Mouse (Mus musculus) kidney, postnatal 10 days (tissue): ENCODE results near the gene Plod1.

Experiments
- DNase-seq: peaks from one replicate; pipeline ENCODE4 v3.0.0; 2021; ENCODE audit warnings: mixed read lengths

The Plod1 gene

DNA sequence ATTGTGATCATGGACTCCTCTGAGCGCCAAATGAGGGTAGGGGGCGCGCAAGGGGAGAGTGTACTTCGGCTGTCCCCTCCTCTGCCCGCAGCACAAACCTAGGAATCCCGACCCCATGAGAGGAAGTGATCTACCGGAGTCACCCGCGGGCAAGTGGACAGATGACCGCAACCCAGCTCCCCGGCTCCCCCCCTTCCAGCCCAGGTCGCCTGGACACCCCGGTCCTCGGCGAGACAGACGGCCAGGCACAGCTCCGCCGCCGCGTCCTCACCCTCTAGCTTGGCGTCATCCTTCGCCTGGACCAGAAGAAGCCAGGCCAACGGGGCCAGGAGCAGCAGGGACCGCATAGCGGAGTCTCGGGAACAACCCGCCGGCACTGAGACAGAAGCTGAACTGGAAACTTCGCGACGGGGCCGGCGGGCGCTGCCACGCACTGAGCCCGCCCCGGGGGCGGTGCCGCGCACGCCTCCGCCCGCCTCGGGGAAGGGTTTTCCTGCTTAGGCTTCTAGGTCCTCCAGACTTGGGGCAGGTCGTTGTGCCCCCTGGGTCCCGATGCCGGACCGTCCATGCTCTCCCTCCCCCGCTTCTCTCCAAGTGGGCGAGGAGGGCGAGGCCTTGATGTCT lies at the start of gene Plod1:
Gene Plod1, minus strand, starts transcription at position 437 of the 624 bp plus-strand sequence.
- peak; percentile 92 for DNase-seq

DNA sequence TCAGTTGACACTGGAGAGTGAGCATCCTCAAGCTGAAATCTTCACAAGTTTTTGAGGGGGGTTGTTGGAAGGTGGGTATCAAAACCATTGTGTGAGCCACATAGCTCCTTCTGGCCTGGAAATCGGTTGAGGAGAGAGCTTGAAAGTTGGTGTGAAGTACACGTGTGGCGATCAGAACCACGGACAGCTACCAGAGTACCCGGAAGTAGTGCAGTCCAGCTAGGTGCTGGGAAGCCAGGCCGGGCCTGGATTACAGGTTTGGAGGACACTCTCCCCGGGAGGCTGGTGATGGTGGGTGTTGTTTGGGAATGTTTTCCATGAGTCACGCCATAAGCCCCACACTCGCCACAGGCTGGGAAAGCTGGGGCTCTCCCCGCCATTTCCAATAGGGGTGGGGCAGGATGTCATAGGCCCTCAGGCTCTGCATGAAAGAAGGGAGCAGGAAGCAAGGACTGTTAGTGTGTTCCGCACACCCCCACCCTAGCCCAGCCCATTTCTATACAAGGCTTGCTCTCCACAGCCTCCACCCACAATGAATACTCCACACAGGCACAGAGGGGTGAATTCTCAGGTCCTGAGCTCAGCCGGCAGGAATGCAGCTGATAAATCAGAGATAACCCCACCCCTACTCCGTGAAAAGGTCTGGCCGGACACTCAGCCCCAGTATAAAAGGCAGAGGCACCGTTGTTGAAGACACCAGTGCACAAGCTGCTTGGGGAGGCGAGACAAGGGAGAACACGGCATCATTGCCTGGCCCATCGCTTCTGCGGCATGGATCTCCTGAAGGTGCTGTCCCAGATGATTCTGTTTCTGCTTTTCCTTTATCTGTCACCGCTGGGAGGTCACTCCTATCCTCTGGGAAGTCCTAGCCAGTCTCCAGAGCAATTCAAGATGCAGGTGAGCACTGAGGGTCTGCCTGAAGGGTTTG lies 48.9 kb upstream of the Plod1 start, which contains the start of gene Nppb:
Gene Nppb, plus strand, starts transcription at position 584 of the 928 bp plus-strand sequence.
- DNase-seq = peak; percentile 82

DNA sequence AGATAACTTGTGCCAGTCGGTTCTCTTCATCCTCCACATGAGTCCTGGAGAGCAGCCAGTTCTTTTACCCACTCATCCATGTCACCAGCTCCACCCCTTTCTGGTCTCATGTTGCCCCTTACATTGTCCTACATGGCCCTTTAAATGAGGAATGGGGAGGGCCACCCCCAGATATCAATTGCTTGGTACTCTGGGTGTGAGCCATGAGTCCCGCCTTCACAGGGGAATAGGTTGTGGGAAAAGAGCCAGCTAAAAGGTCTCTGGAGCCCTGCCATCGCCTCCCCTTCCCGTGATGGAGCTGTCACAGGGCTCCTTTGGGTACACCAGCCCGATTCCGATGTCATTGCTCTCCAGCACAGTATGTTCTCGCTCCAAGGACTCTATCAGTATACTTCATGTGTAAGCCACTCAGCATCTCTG lies 42.9 kb upstream of the Plod1 start:
- DNase-seq = no peak

DNA sequence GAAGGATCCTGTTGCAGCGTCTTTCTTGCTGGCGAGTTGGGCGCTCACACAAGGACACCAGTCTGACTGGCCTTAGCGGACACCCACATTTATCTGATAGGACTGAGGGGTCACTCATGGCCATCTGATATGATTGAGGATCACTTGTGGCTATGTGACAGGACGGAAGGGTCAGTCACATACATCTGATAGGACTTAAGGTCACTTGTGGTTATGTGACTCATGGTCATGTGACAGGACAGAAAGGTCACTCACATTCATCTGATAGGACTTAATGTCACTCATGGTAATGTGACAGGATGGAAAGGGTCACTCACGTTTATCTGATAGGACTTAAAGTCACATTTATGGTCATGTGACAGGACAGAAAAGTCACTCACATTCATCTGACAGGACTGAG lies 41.8 kb upstream of the Plod1 start:
- no peak for DNase-seq

DNA sequence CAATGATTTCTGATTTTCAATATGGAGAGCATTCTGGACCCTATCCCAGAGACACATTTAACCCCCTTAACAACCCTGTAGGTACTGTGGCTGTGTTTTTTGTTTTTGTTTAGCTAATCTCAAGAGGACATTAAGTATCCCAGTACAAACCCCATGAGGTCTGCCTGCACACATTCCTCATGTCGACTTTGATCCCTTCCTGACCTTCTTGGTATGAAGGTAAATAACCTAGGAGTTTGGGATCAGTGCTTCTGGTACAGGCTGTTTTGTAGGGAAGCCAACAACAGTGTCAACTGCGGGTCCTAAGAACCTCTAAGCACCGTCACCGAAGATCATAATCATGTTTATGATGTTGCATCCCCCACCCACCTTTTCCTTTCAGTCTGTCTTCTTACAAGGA lies 41.2 kb upstream of the Plod1 start:
- no peak for DNase-seq

DNA sequence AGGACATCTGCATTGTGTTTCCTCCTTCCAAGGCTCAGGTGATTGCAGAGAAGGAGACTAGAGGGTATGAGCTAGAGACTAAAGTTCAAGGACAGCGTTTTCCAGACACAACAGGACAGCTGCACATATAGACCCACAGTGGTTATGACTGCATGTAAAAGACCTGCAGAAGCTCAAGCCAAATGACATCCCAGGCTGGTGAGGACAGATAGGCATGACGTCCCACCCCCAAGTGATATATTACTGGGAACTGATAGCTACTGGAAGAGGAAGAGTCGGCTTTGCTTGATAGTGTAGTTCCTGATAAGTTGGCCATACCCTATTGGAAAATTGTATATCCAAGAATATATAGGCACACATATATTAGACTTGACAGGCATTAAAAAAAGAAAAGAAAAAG lies 39.7 kb upstream of the Plod1 start:
- no peak for DNase-seq

DNA sequence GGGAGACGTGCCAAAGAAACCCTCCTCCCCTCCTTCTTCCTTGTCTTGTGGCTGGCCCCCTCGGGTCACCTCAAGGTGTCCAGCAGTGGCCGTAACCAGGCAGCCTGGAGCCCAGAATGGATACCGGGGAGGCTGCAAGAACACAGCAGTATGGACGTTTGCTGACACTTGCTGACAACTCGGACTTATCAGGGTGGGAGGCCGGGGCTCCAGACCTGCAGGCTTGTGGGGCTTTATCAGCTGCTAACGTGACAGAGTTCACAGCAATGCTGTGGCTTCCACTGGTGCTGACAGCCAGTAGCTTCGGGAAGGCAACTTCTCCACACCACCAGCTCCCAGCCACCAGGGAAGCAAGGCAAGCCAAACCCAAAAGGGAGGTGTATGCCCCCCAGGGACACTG lies 32.8 kb upstream of the Plod1 start:
- no peak for DNase-seq

DNA sequence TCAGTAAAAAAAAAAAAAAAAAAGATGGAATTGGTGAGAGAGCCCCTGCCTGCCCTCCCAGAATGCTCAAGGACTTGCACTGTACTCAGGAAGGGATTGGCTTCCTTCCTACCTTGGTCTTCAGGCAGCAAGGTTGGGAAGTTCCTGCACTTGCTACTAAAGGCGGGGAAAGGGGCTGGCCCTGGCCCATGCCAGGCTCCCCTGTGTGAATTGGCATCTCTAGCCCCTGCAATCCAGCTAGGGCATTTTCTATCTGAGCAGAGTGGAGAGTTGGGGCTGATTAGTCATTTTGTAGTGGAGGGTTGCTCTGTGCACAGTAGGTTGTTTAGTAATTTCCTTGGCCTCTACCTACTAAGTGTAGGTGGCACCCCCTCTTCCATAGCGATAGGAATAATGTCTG lies 32.2 kb upstream of the Plod1 start:
- DNase-seq = no peak

DNA sequence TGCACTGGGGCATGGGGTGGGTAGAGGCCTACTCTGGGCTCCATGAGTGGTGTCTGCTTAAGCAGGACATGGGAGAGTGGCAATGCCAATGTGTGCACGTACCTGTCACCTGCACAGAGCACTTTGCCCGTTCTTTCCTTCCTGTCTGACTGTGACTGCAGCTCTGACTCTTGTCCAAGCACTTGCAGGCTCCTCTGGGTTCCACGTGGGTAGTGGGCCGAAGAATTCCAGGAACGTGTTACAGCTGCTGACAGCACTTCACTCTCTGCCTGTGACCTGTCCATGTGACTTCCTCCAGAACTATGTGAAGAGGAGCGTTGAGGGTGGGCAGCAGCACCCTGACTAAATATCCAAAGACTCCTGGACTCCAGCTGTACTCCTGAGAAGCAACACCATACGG lies 29.1 kb upstream of the Plod1 start:
- peak; percentile 52 for DNase-seq

DNA sequence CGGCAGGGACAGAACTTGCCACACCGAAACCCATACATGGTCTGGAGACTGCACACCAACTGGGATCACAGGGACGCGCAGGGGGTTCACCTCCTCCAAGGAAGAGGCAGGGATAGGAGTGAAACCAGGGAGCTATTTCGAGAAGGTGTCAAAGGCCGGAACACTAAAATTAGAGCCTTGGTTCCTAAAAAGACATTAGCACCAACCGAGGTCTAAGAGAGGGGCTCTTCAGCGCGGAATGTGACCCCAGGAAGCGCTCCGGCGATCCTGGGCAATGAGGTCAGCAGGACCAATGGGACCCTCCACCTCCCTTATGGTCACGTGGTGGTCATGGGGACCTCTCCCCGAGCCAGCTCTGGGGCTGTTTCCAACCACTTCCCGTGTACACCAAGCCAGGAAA lies 27.1 kb upstream of the Plod1 start:
- DNase-seq = no peak

DNA sequence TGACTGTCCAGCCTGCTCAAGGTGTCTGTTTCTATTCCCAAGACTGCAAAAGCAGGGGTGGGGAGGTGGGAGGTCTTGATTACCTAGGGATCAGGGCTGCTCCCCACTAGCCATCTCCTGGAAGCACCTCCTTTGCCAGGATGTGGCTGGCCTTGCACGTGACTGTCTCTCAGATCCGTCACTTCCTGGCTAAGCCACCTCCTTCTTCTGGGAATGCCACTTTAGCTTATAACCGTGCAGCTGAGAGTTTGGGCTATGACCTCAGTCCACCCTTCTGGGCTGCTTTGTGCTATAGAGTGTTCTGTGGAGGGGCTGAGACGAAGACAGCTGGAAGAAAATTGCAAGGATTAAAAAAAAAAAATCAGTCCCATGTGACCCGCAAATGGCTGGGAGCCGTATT lies 26.2 kb upstream of the Plod1 start:
- no peak for DNase-seq

DNA sequence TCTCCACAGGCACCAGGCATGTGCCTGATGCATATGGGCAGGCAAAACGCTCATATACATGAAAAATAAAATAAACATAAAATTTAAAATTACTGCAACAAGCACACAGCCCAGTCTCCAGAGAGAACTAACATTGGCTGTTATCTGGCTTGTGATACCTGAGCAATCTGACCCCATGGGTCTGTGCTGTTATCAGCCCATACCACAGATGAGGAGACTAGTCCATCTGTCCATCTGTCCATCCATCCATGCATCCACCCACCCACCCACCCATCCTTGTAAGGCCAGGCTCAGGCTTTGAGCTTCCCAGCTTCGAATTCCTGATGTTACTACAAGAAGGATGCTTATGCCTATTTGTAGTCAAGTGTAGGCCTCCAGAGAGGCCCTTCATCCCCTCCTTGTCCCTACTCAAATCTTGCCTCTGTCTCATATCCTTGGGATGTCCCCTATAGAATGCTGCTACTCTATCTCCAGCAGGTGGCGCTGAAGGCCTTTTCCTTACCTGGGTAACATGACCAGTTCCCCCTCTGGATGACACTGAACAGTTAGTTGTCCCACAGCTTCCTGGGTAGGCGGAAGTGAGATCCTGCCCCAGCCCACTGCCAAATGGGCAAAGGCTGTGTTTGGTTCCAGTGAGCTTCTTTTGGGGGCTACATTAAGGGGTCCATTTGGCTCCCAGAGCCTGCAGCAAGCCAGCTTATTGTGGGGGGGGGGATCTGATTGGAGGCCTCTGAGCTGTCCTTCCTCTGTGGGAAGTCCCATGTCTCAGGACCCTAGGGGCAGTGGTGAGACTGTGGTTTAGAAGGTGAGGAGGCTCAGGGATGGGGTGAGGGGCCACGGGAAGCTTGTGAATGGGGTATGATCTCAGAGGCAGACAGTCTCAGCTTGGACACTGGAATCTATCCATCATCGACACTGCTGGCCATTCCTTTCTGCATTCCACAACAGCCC lies 23.6 kb upstream of the Plod1 start:
- DNase-seq = peak; percentile 84

DNA sequence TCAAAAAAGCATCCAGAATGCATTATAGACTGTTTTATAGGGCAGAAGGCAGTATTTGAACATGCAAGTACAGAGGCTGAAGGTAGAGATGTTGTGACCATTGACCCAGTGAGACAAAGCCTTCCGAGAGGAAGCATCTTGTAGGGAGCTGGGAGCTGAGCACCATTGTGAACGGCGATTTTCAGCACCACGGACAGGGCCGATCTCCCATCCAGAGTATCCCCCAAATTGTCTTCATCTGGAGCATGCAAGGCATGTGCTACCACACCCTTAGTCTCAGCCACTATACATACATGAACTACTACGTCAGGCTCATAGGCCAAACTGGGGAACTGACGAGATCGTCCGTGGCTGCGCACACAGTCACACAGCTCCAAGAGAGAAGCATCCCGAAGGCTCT lies 20.6 kb upstream of the Plod1 start:
- DNase-seq = peak; percentile 63

DNA sequence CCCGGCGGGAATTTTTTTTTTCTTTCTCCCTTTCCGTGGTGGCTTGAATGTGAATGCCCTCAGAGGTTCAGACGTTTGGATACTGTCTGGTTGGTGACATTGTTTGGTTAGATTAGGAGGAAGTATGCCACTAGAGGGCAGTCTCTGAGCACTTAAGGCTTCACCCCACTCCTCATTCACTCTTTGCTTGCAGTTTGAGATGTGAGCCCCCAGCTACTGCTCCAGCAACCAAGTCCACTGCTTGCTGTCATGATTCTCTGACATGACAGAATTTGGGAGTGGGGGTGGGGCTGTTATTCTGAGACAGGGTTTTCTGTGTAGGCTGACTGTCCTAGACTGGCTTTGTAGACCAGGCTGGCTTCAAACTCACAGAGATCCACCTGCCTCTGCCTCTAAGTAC lies 17.0 kb upstream of the Plod1 start:
- peak; percentile 56 for DNase-seq

DNA sequence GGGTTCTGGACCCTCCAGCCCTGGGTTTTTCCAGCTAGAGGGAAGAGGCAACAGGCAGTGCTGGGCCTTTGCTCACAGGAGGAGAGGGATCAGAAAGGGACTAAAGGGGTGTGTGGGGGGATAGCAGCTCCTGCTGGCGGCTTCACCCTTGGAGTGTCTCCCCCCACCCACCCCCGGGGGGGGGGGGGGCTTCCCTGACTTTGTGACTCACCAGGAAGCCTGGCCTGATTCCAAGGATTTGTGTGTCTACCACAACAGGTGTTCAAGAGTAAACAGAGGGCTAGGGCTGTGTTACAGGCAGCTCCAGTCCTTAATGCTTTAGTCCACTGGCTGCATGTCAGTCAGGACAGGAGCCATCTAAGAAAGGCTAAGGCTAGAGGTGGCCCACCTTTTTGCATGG lies 10.9 kb upstream of the Plod1 start:
- DNase-seq = no peak

DNA sequence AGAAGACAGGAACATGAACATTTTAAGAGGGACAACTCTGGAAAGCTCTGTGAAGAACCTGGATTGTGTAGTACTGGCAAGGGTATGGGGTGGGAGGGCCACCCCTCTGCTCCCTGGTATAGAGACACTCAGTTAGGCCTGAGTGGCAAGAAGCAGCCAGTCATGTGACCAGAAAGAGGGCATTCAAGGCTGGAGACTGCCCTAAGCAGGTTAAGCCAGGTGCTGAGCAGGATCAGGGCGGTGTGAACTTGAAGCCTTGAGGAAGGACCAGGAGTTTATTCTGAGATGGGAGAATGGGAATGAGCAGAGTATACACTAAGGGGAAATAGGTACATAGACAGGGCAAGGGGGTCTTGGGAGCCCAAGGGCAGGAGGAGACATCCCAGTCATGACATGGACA lies 6.4 kb upstream of the Plod1 start:
- peak; percentile 42 for DNase-seq

DNA sequence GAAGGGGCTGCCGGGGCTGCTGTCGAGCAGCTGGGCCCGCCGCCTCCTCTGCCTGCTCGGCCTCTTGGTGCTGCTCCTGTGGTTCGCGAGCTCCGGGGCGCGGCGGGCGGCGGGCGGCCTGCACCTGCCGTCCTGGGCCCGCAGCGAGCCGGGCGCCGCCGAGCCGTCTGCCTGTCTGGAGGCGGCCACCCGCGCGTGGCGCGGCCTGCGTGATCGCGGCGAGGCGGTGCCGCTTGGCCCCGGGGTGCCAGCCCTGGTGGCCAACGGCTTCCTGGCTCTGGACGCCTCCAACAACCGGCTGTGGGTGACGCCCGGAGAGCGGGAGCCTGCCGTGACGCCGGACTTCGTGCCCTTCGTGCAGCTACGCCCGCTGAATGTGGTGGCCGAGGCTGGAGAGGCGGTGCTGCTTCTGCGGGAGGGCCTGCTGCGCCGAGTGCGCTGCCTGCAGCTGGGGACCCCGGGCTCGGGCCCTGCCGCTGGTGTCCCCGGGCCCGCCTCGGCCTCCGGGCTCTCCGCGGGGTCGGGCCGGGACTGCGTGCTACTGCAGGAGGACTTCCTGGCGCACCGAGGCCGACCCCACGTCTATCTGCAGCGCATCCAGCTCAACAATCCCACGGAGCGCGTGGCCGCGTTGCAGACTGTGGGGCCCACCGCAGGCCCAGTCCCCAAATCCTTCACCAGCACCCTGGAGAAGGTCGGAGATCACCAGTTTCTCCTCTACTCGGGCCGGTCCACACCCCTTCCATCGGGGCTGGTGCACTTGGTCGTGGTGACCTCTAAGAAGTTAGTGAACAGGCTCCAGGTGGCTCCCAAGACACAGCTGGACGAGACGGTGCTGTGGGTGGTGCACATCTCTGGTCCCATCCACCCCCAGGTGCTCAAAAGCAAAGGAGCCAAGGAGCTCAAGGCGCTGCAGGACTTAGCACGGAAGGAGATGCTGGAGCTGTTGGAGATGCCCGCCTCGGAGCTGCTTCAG lies 4.8 kb upstream of the Plod1 start:
- peak; percentile 58 for DNase-seq

DNA sequence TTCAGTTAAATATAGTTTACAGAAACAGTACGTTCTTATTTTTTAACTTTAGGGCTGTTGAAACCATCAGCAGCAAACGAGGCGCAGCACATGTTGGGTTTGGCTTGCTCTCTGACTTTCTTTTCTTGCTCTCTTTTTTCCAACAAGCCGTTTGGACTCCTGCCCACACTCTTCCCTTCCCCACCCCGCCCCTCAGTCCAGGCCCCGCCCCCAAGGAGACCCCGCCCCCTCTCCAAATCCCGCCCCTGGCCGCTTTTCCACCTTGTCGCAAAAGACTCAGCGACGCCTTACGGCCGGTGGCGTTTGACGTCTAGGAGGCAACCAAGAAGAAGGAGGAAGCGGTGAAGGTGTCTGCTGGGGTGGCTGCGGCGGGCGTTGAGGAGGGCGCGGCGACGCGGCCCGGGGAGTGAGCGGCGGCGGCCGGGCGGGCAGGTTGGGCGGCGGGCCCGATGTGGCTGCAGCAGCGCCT lies 4.0 kb upstream of the Plod1 start, which contains the start of gene 2510039O18Rik:
Gene 2510039O18Rik, plus strand, starts transcription at position 320 of the 469 bp plus-strand sequence.
- DNase-seq = peak; percentile 94

DNA sequence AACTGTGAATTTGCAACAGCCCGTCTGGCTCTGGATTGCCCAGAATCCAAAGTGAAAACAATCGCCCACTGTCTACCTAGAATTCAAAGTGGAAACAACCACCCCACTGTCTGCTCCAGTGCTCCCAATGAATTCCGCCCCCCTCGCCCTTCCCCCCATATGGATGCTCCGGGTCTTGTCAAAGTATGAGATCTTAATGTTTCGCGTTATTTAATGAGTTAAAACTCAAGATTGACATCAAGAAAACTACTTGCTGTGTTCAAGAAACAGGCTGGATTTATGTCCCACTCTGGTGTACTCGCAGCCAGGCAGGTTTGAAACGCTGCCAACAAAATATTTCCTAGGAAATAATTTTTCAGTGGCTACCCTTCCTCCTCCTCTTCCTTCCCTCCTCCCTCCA lies 3.5 kb upstream of the Plod1 start:
- DNase-seq = peak; percentile 44

DNA sequence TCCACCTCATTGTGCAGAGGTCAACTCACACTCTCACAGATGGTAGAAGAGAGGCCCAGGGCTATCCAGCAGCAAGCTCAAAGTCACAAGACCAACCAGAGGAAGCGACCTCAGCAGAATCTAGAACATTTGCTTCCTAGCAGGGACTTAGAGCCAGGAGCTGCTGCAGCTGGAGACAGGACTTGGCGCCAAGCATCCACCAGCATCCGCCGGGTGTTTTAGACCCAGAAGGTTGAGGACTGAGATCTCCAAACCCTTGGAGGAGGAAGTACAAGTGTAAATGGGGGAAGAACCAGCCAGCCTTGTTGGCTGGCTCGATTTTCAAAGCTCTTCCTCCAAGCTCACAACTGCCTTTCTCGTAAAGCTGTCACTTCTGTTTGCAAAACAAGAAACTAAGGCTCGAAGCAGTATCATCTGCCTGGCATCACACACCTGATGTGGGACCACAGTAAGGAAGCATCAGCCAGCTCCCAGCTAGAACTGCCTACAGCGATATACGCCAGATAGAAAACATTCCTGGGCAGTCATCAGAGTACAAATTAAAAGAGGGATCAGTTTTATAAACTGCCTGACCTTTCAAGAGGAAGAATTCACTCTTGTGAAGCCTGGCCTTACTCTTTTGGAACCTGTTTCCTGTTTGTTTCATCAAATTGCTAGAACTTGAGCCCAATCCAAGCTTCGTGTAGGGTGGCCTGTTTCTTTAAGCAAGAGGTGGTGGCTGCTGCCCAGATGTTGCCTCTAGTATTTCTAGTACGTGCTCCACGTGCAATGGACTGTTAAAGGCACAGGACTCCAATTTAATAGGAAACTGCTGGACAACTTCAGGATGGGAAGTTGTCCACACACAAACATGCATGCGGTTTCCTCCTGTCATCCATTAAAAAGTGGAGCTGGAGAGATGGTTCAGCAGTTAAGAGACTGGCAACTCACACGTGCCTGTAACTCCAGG lies 1.9 kb upstream of the Plod1 start:
- peak; percentile 80 for DNase-seq
